Mouse (Mus musculus): ENCODE data around the gene Rchy1.
A peak's percentile ranks its signal among the peaks of the same experiment; 100 is the strongest.

Gene Rchy1

DNA sequence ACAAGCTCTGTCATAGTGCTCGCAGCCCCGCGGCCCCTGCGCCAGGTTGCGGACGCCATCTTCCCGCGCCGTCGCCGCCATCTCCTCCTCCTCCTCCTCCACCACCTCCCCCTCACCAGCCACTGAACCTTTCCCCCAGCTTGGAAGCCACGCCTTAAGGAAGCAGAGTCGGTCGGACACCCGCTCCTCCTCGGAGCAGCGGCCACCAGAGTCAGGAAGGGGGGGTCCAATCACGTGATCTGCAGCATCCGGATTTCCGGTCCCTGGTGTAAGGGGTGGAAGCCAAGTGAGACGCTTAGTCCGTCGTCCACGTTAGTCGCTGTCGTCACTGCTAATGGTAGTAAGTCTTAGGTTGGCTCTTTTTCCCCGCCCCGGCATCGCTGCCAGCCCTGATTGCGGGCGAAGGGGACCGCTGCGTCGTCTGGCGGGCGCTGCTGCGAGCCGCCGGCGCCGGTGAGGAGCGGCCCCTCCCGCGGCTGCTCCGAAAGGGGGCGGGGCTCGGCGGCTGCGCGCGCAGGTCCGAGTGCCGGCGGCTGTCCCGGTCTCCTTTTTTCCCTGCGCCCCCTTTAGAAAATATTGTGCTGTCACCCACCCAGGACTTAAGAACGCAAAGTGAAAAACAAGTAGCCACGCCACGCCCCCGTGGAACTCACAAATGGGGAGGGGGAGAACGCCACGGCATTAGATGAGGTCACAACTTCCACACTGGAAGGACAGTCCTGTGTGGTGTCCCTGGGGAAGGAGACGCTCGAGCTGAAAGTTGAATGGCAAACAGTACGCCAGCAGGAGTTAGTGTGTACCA lies at the start of gene Rchy1:
Gene Rchy1 (minus strand): TSS at position 430 of the 802 bp plus-strand sequence.
- DNase-seq: peak; percentile 94 to 97

DNA sequence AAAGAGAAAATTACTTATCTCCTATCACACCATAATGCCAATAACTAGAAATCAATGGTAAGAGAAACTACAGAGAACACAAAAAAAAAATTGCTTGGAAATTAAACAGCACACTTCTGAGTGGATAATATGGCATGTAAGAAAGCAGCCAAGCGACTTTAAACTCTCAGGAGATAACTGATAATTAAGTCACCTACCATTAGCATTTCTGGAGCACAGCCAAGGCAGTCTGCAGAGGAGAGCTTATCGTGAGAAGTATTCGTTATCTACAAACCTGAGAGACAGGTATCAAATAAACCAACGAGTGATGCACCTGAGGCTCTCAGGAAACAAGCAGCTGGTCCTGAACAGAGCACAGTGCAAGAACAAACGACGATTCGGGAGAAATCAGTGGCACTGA lies 48.9 kb upstream of the Rchy1 start:
- no peak for DNase-seq

DNA sequence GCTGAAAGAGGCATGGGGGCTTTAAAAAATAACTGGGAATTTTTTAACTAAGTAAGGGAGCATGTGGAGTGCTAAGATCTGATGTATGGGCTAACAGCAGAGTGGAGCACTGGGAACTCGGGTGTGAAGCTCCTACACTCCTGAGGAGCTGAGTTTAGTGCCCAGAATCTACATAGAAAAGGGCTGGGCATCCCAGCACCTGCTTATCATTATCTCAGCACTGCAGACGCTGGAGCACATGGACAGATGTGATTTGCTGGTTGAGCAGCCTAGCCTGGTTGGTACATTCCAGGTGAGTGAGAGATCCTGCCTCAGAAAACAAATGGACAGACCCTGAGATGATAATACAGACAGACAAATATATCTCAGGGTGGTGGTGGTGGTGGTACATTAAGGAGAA lies 47.0 kb upstream of the Rchy1 start:
- no peak for DNase-seq

DNA sequence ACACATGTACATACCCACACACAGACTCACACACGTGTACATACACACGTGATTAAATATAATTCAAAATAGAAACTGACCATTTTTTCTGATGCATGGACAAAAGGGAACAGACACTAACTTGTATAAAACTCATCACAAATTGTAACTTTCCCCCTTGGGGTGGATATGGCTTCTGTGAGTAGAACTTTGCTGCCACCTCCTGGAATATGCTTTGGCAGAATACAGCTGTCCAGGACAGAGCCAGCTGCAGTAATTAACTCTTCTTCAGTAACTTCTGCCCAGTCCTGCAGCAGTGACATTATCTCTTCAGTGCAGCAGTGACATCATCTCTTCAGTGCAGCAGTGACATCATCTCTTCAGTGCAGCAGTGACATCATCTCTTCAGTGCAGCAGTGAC lies 40.1 kb upstream of the Rchy1 start:
- DNase-seq: no peak

DNA sequence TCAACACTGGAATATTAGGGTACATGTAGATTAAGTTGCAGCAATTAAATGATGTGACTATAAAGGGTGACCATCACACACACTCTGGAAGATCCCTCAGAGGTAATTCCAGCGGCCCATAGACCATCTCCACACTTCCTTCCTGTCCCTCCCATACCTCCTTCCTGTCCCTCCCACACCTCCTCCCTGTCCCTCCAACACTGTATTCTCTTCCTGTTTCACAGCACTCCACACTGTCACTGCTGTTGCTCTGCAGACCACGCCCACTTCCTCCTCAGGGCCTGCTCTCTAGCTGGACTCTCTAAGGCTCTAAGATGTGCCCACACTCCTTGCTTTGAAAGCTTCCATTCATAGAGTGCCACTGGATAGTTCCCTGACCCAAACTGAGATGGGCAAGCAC lies 37.9 kb upstream of the Rchy1 start:
- no peak for DNase-seq

- DNase-seq: no peak
These were observed 31.7 kb upstream of the Rchy1 start for GRCm38 (mm10) chr5:91994546-91994945.

GRCm38 (mm10) chr5:91993061-91993460 lies 30.2 kb upstream of the Rchy1 start:
- DNase-seq: no peak

- no peak for DNase-seq
These were observed 28.5 kb upstream of the Rchy1 start for GRCm38 (mm10) chr5:91991191-91991937.

- no peak for DNase-seq
These were observed 26.4 kb upstream of the Rchy1 start for GRCm38 (mm10) chr5:91989261-91989660.

DNA sequence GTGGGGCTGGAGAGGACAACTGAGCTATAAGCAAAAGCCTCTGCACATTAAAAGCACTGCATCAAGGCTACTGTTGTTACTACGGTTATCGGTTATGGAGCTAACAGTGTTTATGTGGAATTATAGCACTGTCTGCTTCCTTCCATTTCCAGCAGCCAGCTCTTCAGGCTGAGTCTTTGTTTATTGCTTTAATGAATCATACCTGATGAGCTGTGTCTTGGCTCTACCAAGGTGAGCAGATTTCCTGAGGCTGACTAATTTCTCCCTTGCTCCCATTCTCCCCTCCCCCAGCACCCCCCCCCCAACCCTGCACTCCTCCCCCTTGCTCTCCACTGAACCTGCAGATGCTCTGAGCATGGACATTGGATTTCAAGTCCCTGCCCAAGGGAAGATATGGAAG lies 24.9 kb upstream of the Rchy1 start:
- no peak for DNase-seq

- DNase-seq: no peak
These were observed 24.4 kb upstream of the Rchy1 start, which contains the start of gene Odaph for GRCm38 (mm10) chr5:91987236-91987635. Odaph (plus strand) TSS chr5:91987475.

- no peak for DNase-seq
These were observed 22.9 kb upstream of the Rchy1 start for GRCm38 (mm10) chr5:91985721-91986120.

DNA sequence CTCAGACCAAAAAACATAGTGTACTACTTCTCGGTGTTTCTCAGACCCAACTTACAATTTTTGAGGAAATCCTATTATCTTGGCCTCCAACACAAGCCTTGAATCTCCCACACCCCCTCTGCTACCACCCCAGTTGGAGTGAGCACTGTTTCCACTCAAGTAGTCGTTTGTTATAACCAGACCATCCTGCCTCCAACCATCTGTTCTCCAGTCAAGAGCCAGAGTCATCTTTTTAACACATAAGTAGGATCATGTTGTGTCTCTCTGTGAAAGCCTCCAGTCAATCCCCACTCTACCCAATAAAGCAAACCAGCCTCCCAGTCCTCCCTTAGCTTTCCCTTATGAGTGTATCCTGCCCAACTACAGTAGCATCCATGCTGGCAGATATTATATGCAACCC lies 20.6 kb upstream of the Rchy1 start:
- no peak for DNase-seq

DNA sequence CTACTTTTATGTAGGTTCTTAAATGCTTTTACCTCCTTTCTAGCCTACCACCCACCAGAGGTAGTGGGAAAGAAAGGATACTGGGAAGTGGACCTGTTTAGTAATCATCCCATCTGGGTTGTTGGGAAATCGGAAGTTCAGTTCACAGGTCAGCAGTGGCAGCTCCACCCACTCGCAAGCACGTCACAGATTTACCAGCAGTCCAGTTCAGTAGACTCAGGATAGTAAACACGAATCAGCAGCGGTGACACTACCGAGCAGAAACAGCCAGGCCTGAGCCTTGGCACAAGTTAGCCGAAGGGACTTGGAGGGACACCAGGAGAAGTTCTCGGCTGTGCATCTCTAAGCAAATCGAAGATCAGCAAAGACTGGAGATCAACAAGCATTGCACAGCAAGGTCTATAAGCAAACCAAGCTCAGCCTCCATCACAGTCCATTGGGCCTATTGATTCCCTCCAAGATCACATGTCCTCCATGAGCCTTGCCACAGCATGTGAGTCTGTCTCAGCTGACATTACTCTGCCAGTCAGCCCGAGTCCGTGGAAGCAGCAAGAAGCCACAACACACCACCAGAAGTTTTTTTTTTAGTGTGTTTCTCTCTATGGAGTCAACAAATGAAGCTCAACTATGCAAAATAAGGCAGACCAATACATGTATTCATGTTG lies 18.4 kb upstream of the Rchy1 start:
- DNase-seq: no peak

- no peak for DNase-seq
These were observed 14.5 kb upstream of the Rchy1 start for GRCm38 (mm10) chr5:91977397-91977770.

- DNase-seq: no peak
These were observed 13.9 kb upstream of the Rchy1 start for GRCm38 (mm10) chr5:91976566-91977396.

DNA sequence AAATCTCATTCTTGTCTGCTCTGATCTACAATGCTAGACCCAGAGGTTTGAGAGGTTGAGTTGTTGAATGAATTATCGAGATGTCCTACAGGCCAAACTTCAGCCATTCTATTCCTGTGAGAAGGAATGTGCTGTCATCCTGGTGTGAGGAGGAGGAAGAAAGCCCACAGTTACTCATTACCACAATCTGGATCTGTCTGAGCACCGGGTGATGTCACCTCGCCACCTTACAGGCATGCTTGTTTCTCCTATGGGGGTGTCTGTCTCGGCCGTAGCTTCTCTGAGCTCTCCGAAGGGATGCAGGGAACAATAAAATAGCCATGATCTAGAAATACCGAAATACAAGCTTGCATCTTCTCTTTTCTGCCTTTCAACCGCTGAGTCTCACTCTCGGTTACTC lies 12.9 kb upstream of the Rchy1 start:
- no peak for DNase-seq

DNA sequence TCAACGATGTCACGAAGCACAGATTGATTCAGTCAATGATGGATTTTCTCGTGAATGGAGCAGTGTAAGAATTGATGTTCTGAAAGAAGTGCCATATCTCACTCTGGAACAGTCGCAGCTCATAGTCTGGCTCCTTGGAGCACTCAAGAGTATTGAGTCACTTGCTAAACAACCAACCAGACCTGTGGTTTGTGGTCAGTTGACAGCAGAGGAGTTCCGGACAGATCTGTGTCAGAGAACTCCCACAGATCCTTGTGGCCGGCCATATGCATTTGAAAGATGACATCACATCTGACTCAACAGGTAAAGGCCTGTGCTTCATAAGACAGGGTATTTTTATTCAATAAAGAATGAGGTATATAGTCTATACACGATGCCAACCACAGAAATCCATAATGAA lies 11.1 kb upstream of the Rchy1 start:
- no peak for DNase-seq

- DNase-seq: no peak
These were observed 9.2 kb upstream of the Rchy1 start for GRCm38 (mm10) chr5:91972046-91972445.

DNA sequence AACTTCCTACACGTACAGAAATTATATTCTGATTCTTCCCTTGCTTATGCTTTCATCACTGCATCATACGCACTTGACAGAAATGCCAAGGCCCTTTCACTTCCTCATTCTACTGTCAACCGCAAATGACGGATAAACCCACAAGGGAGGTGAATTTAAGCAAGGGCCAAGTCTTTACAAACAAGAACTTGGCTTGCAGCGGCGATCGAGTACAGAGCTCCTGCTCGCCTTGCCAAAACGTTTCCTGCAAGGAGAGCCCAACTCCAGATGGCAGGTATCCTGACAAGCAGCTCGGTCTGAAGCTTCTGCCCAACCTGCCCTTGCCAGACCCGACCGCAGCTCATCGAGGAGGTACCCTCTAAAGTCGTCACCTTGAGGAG lies 619 bp downstream of the Rchy1 start:
- DNase-seq: no peak

DNA sequence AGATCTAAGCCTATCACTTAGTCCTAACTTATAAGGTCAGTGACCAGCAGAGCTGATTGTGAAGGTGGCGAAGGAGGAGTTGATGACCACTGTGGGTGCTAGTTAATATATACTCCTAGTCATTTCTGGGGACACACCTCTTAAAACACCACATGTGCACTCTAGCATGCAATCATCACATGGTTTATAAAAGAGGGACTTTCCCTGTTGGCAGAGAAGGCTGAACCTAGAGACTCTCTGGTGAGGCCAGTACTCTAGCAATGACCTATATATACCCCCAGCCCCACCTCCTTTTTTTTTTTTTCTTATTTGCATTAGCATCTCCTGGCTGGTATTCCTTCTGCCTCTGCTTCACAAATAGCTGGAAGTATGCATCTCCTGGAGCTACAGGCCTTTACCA lies 1.5 kb downstream of the Rchy1 start:
- no peak for DNase-seq

- DNase-seq: no peak
These were observed 2.1 kb downstream of the Rchy1 start for GRCm38 (mm10) chr5:91960606-91961254.

All from cerebellum, adult 18-20 months (tissue).